Mouse (Mus musculus): Measurements from ENCODE around the gene Arl8b.
A peak's percentile ranks its signal among the peaks of the same experiment; 100 is the strongest.

DNA sequence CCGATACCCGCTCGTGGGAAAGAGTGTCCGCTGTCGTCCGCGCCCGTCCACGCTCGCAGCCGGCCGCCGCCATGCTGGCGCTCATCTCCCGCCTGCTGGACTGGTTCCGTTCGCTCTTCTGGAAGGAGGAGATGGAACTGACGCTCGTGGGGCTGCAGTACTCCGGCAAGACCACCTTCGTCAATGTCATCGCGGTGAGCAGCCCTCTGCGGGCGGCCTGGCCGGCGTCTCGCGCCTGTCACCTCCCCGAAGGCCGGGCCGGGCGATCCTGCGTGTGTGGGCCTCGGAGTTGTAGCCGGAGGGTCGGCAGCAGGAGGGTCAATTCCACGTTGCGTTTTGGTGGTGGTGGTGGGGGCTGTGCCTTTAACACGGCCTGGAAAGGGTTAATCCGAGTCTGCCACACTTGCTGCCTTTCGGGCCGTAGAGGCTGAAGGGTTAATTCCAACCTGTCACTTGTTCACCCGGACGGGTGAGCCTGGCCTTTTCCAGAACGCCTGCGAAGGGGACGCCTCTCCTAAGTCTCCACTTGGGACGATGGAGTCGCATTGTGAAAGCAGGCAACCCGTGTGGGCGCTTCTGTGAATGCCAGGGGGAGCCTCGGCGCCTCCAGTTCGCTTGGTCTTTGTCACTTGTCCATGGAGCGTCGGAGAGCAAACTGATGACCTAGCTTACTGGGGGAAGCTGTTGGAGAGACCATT lies 434 bp downstream of the Arl8b start:
- no peak for TF ChIP-seq CTCF (IDR thresholded peaks at IDR 0.05 in 2 of 3, conservative IDR thresholded peaks at IDR 0.05 in 1 of 3; ENCODE audit: control insufficient read depth in 1 of 3, insufficient read depth in 1 of 3, low read depth in 2 of 3, low read length in 3 of 3, poor library complexity in 1 of 3, severe bottlenecking in 1 of 3)
- no peak; a peak in 1 of 4 replicates for TF ChIP-seq POLR2A (IDR thresholded peaks at IDR 0.05; ENCODE audit: control insufficient read depth in 1 of 2, insufficient read depth in 1 of 2, low read depth in 1 of 2, low read length in 2 of 2, poor library complexity in 1 of 2)
- TF ChIP-seq SMC3 (IDR thresholded peaks at IDR 0.05; ENCODE audit: low read depth, low read length) = no peak
- TF ChIP-seq KAT2A (conservative IDR thresholded peaks at IDR 0.05; ENCODE audit: low read depth, low read length) = no peak
- 0 out of 2 replicates have a peak, but pooled peaks have one; percentile 49 for TF ChIP-seq SIN3A (IDR thresholded peaks at IDR 0.05; ENCODE audit: low read length)
- no peak for TF ChIP-seq EP300 (IDR thresholded peaks at IDR 0.05; ENCODE audit: low read depth in 1 of 2, low read length in 2 of 2)
- TF ChIP-seq MAZ (IDR thresholded peaks at IDR 0.05; ENCODE audit: low read depth, low read length) = no peak
- no peak for TF ChIP-seq ETS1 (IDR thresholded peaks at IDR 0.05; ENCODE audit: low read depth, low read length)
- TF ChIP-seq NRF1 (IDR thresholded peaks at IDR 0.05; ENCODE audit: insufficient read depth, low read depth, low read length, poor library complexity, severe bottlenecking) = no peak
- TF ChIP-seq MYC (IDR thresholded peaks at IDR 0.05; ENCODE audit: low read depth, low read length) = no peak
- no peak for TF ChIP-seq TCF12 (IDR thresholded peaks at IDR 0.05; ENCODE audit: low read depth, low read length)
- TF ChIP-seq POLR2AphosphoS2 (IDR thresholded peaks at IDR 0.05; ENCODE audit: low read length) = no peak
- TF ChIP-seq TBP (IDR thresholded peaks at IDR 0.05; ENCODE audit: low read depth, low read length) = no peak
- no peak for TF ChIP-seq BHLHE40 (IDR thresholded peaks at IDR 0.05; ENCODE audit: borderline replicate concordance, low read depth, low read length)
